8 mouse cellular contexts compared by ENCODE assay signal in the genomic region with DNA sequence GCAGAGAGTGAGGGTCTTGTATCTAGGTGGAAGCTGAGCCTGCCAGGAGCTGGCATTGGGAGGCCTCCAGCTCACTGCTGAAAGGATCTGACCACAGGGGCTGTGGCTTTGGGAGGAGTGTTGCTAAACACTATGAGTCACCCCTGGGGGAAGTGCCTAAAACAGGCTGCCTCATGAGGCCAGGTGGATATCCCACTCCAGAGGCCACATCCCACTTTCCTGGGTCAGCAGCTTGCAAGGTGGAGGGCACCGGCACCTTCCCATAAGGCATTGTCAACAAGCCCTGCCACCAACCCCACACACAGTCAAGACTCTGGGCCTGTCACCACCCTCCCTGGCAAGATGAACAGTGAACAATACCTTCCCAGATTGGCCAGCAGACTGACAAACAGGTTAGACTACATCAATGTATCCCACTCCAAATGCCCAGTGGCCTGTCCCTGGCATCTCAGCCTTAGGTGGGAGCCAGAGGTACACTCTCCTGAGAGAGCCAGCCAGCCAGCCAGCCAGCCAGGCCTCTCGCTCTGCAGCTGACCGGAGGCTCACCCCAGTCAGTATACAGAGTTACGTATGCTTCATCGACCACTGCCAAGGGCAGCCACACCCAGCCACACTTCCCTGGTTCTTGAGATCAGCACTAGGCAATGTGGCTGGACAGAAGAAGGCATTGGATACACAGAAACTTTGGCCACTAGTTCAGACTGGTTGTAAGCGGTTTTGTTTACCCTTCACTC. TPM values are rescaled to one million over a fixed set of nuclear protein-coding genes. Genes with fewer than 3 reads are reported as not detected.
A peak's percentile ranks its signal among the peaks of the same experiment; 100 is the strongest.
DNase-seq lines count a peak whose midpoint lies in the region; ATAC-seq and TF ChIP-seq lines count a peak whose summit lies in the region.

No protein-coding gene starts in this region.

- H3K4me1 ChIP-seq in forebrain, postnatal 0 days (ENCODE audit: insufficient read depth) = no peaks in the 10 kb centered on the region
- H3K4me1 ChIP-seq in forebrain, embryonic 14.5 days (ENCODE audit: control insufficient read depth, insufficient read depth, low read length) = peaks cover 7% of the 10 kb centered on the region; the same call in 1 of the 2 replicates
- H3K4me1 ChIP-seq in hindbrain, postnatal 0 days (ENCODE audit: insufficient read depth, low read length) = 0 out of 2 replicates have a peak, but pooled peaks cover 3% of the 10 kb centered on the region

- 46% methylated on average over 6 of the region's 6 CpGs for WGBS in forebrain, postnatal 0 days
- WGBS in forebrain, embryonic 14.5 days = 51% methylated on average over 6 of the region's 6 CpGs
- WGBS in hindbrain, postnatal 0 days = 45% methylated on average over 6 of the region's 6 CpGs

- H3K9me3 ChIP-seq in forebrain, postnatal 0 days (ENCODE audit: low read length) = no peaks in the 10 kb centered on the region
- no peaks in the 10 kb centered on the region for H3K9me3 ChIP-seq in forebrain, embryonic 14.5 days (replicated peaks; ENCODE audit: control insufficient read depth, low read length)
- H3K9me3 ChIP-seq in hindbrain, postnatal 0 days (ENCODE audit: low read length) = no peaks in the 10 kb centered on the region

- H3K27me3 ChIP-seq in forebrain, postnatal 0 days (ENCODE audit: insufficient read depth, low read length) = no peaks in the 10 kb centered on the region
- H3K27me3 ChIP-seq in forebrain, embryonic 14.5 days (replicated peaks; ENCODE audit: control insufficient read depth, insufficient read depth, low read length) = no peaks in the 10 kb centered on the region
- no peaks in the 10 kb centered on the region for H3K27me3 ChIP-seq in hindbrain, postnatal 0 days (ENCODE audit: insufficient read depth, low read length)

- TF ChIP-seq CTCF in forebrain, postnatal 0 days (IDR thresholded peaks at IDR 0.05; ENCODE audit: low read depth) = no peak
- no peak for TF ChIP-seq CTCF in hindbrain, postnatal 0 days (IDR thresholded peaks at IDR 0.05; ENCODE audit: low read depth)

- H3K4me3 ChIP-seq in forebrain, postnatal 0 days (ENCODE audit: low read depth, low read length) = no peak overlapping the region
- H3K4me3 ChIP-seq in forebrain, embryonic 14.5 days (ENCODE audit: low read depth, low read length) = no peak overlapping the region
- H3K4me3 ChIP-seq in hindbrain, postnatal 0 days (ENCODE audit: low read length) = no peak overlapping the region

- H3K4me2 ChIP-seq in forebrain, postnatal 0 days (ENCODE audit: low read depth) = no peak overlapping the region
- H3K4me2 ChIP-seq in forebrain, embryonic 14.5 days (ENCODE audit: low read length) = no peak overlapping the region
- H3K4me2 ChIP-seq in hindbrain, postnatal 0 days (ENCODE audit: low read depth, low read length) = no peak overlapping the region

- H3K36me3 ChIP-seq in forebrain, postnatal 0 days (ENCODE audit: insufficient read depth) = peaks cover 8% of the 10 kb centered on the region
- peaks cover 11% of the 10 kb centered on the region for H3K36me3 ChIP-seq in forebrain, embryonic 14.5 days (ENCODE audit: control insufficient read depth, insufficient read depth, low read length)
- H3K36me3 ChIP-seq in hindbrain, postnatal 0 days (ENCODE audit: insufficient read depth, low read length) = peaks cover 6% of the 10 kb centered on the region; the same call in 1 of the 2 replicates

- no peak for DNase-seq in forebrain, postnatal 0 days
- no peak for DNase-seq in forebrain, embryonic 14.5 days (ENCODE audit: low spot score)
- DNase-seq in R1 (ENCODE audit: low read depth, low spot score) = peak; percentile 55
- DNase-seq in hindbrain, postnatal 0 days (ENCODE audit: low spot score) = no peak
- DNase-seq in lung, postnatal 14 days = peak; percentile 57
- DNase-seq in left cerebral cortex, postnatal 25 days (ENCODE audit: low spot score in 2 of 2) = no peak
- no peak for DNase-seq in left cerebral cortex, adult 18-20 months (ENCODE audit: low spot score in 2 of 2)

- no peak overlapping the region for H3K9ac ChIP-seq in forebrain, postnatal 0 days
- no peak overlapping the region for H3K9ac ChIP-seq in forebrain, embryonic 14.5 days (ENCODE audit: low read length)
- H3K9ac ChIP-seq in hindbrain, postnatal 0 days (replicated peaks; ENCODE audit: low read length) = no peak overlapping the region

- H3K27ac ChIP-seq in forebrain, postnatal 0 days (ENCODE audit: low read depth, low read length) = no peak overlapping the region
- H3K27ac ChIP-seq in forebrain, embryonic 14.5 days (ENCODE audit: low read depth, low read length) = no peak overlapping the region
- peak overlapping the region; percentile 17; the same call in 1 of the 2 replicates for H3K27ac ChIP-seq in hindbrain, postnatal 0 days

- intact Hi-C loops in left cerebral cortex, postnatal 25 days (cut with DNase I) = no loop called here

- ATAC-seq in forebrain, postnatal 0 days = peak; percentile 20
- ATAC-seq in forebrain, embryonic 14.5 days = no peak
- peak; percentile 25; the same call in 1 of the 2 replicates for ATAC-seq in hindbrain, postnatal 0 days
- ATAC-seq in frontal cortex, adult (ENCODE audit: low TSS enrichment) = no peak

RNA-seq across cellular contexts. Expression of gene Cdc42ep4, which starts 17.9 kb away (rescaled TPM):
- total RNA-seq in forebrain, postnatal 0 days (2014; rRNA removed) = 86.6 and 102 TPM in 2 replicates
- polyA plus RNA-seq in forebrain, postnatal 0 days (2015; fragmentation: Nextera tagmentation; extraction: Ambion mirVana) = 75.4 and 81.0 TPM in 2 replicates
- 52.4 and 61.5 TPM in 2 replicates for polyA plus RNA-seq in forebrain, embryonic 14.5 days (2014; fragmentation: Nextera tagmentation; extraction: Ambion mirVana)
- total RNA-seq in hindbrain, postnatal 0 days (2014; rRNA removed) = 104 and 116 TPM in 2 replicates
- 55.7 and 56.4 TPM in 2 replicates for polyA plus RNA-seq in hindbrain, postnatal 0 days (2015; fragmentation: Nextera tagmentation; extraction: Ambion mirVana)
- 10 to 100 TPM; 26.7 to 31.7 TPM for total RNA-seq in left cerebral cortex, postnatal 25 days (2021)
- total RNA-seq in left cerebral cortex, adult 18-20 months (2021) = 10 to 100 TPM; 26.6 to 28.8 TPM

RNA-seq across cellular contexts. Expression of gene Cpsf4l, which starts 24.0 kb away (rescaled TPM):
- not detected in 2 replicates for total RNA-seq in forebrain, postnatal 0 days (2014; rRNA removed)
- 0.10 and 0.30 TPM in 2 replicates for polyA plus RNA-seq in forebrain, postnatal 0 days (2015; fragmentation: Nextera tagmentation; extraction: Ambion mirVana)
- not detected in 2 replicates for polyA plus RNA-seq in forebrain, embryonic 14.5 days (2014; fragmentation: Nextera tagmentation; extraction: Ambion mirVana)
- not detected in 2 replicates for total RNA-seq in hindbrain, postnatal 0 days (2014; rRNA removed)
- polyA plus RNA-seq in hindbrain, postnatal 0 days (2015; fragmentation: Nextera tagmentation; extraction: Ambion mirVana) = 0.19 and 0.25 TPM in 2 replicates
- under 1 TPM in 1 of 2 experiments, not detected in 1; 0.44 TPM for total RNA-seq in left cerebral cortex, postnatal 25 days (2021)
- total RNA-seq in left cerebral cortex, adult 18-20 months (2021) = under 1 TPM in 1 of 2 experiments, not detected in 1; 0.35 TPM

RNA-seq across cellular contexts. Expression of gene D11Wsu47e, which starts 49.6 kb away (rescaled TPM):
- total RNA-seq in forebrain, postnatal 0 days (2014; rRNA removed) = 34.2 and 36.7 TPM in 2 replicates
- 23.4 and 25.7 TPM in 2 replicates for polyA plus RNA-seq in forebrain, postnatal 0 days (2015; fragmentation: Nextera tagmentation; extraction: Ambion mirVana)
- polyA plus RNA-seq in forebrain, embryonic 14.5 days (2014; fragmentation: Nextera tagmentation; extraction: Ambion mirVana) = 27.0 and 28.4 TPM in 2 replicates
- 17.7 and 32.4 TPM in 2 replicates for total RNA-seq in hindbrain, postnatal 0 days (2014; rRNA removed)
- 19.7 and 22.5 TPM in 2 replicates for polyA plus RNA-seq in hindbrain, postnatal 0 days (2015; fragmentation: Nextera tagmentation; extraction: Ambion mirVana)
- total RNA-seq in left cerebral cortex, postnatal 25 days (2021) = 10 to 100 TPM; 12.6 to 13.5 TPM
- total RNA-seq in left cerebral cortex, adult 18-20 months (2021) = 10 to 100 TPM; 12.1 to 12.8 TPM

RNA-seq across cellular contexts. Expression of gene Fam104a, which starts 49.8 kb away (rescaled TPM):
- 37.6 and 38.7 TPM in 2 replicates for total RNA-seq in forebrain, postnatal 0 days (2014; rRNA removed)
- 54.7 and 58.9 TPM in 2 replicates for polyA plus RNA-seq in forebrain, postnatal 0 days (2015; fragmentation: Nextera tagmentation; extraction: Ambion mirVana)
- polyA plus RNA-seq in forebrain, embryonic 14.5 days (2014; fragmentation: Nextera tagmentation; extraction: Ambion mirVana) = 53.2 and 53.7 TPM in 2 replicates
- total RNA-seq in hindbrain, postnatal 0 days (2014; rRNA removed) = 29.5 and 36.8 TPM in 2 replicates
- polyA plus RNA-seq in hindbrain, postnatal 0 days (2015; fragmentation: Nextera tagmentation; extraction: Ambion mirVana) = 50.6 and 51.5 TPM in 2 replicates
- total RNA-seq in left cerebral cortex, postnatal 25 days (2021) = 10 to 100 TPM; 27.9 to 28.2 TPM
- total RNA-seq in left cerebral cortex, adult 18-20 months (2021) = 10 to 100 TPM; 31.8 to 33.9 TPM

Comparison
In these comparisons a context has a peak if more than half of its experiments do, and no peak if none do; other contexts are left out.
1. ATAC-seq: peak in forebrain, postnatal 0 days (single experiment) and hindbrain, postnatal 0 days (single experiment); none in forebrain, embryonic 14.5 days (single experiment) and frontal cortex, adult (single experiment).
2. DNase-seq: peak in R1 (single experiment) and lung, postnatal 14 days (single experiment); none in forebrain, postnatal 0 days (single experiment), forebrain, embryonic 14.5 days (single experiment), hindbrain, postnatal 0 days (single experiment), left cerebral cortex, postnatal 25 days (0 of 2) and left cerebral cortex, adult 18-20 months (0 of 2).